Mouse (Mus musculus) adrenal gland (tissue): ENCODE measurements around the gene Suz12.

Source experiments
- intact Hi-C: fragments of 180-260 bp; cut with DNase I; formaldehyde crosslinking; loops from one replicate; pipeline ENCODE4 v1.15.1; 2025

Gene Suz12

GRCm38 (mm10) chr11:80072365-80072764 lies 79.5 kb downstream of the Suz12 start:
- intact Hi-C loops = no loop called here

DNA sequence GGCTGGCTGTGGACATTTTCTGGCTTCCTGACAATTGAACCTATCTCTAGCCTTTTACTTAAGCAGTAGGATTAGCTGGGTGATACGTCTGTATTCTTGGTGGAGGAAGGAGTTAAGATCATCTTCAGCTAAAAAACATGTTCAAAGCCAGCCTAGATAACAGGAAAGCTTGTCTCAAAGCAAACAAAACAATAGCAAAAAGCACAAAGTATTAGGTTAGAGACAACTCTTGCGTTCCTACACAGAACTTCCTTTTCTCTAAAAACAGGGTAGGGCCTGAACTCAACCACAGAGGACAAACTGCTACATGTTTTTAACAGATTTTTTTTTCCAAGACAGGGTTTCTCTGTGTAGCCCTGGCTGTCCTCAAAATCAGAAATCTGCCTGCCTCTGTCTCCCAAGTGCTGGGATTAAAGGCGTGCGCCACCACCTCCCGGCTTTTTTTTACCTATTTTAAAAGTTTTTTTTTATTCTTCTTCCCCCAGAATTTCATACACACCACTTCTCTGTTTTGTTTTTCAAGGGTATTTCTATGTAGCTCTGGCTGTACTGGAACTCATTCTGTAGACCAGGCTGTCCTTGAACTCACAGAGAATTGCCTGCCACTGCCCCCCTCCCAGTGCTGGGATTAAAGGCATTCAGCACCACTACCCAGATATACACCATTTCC lies 82.8 kb downstream of the Suz12 start:
- intact Hi-C loops = no loop called here

DNA sequence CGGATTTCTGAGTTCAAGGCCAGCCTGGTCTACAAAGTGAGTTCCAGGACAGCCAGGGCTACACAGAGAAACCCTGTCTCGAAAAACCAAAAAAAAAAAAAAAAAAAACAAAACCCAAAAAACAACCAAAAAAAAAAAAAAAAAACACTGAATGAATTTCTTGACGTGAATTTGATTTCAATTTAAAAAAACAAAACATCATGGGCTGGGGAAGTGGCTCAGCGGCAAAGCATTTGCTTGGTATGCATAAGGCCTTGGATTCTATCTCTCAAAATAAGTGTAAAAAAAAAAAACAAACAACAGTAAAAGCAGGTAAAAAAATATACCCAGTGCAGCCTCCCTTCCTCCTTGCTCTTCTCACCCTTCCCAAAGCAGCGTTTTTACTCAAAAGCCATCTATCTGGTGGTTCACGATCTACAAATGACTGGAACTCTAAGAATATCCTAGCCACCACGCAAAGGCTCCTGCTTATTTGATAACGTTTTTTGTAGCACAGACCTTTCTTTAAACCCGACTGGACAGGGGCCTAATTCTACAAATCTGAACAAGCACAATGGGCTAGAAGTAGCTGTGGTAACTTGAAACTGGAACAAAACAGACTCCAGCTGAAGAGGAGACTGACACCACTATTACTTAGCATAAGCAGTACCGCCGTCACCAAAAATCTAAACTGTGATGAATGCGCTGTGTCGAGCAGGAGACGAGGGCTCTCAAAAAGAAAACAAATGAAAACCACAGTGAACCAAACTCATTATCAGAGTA lies 85.1 kb downstream of the Suz12 start:
- intact Hi-C loops = no loop called here

- intact Hi-C loops = no loop called here
Observed at GRCm38 (mm10) chr11:80078831-80079230, 85.9 kb downstream of the Suz12 start.

DNA sequence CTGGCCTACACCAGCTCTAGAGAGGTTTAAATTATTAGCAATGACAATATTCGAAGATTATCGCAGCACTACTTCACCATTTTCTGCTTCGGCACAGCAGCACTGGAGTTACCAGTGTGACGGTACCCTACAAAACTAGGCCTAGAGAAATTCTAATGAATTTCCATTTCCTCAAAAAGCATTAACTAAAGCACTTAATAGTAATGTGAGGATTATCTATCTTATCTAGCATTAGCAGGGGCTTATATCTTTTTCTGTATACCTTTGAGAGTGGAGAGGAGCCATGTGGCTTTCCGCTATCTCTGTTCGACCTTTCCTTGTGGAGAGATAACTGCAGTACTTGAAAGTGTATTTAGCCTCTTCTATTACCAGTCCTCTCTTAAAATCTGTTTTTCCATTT lies 86.8 kb downstream of the Suz12 start:
- intact Hi-C loops = loop anchor here (5.0 to 10.0 kb wide), 2 partner anchors 65 to 118 kb away; partner anchors contain the start of gene Tefm

DNA sequence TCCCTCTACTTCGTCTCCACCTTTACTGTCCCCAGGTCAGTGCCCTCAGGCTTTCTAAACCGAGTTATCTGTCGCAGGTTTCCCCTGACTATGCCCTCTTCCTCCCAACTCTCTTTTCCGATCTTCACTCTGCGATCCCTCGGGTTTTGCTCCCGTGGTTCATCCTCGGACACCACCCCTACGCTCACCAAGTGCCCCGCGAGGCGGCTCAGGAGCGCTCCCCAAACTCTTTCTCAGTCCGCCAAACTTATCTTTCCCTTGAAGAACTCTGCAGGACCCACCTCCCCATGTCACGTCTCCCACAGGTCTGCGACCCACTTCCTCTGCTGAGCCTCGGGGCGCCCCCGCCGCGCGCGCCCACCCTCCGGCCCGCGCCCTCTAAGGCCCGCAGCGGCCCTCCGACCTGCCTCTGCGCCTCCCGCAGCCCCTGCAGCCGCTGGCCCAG lies 87.5 kb downstream of the Suz12 start:
- intact Hi-C loops = loop anchor here (5.0 to 10.0 kb wide), 2 partner anchors 64 to 117 kb away; partner anchors contain the start of gene Tefm

DNA sequence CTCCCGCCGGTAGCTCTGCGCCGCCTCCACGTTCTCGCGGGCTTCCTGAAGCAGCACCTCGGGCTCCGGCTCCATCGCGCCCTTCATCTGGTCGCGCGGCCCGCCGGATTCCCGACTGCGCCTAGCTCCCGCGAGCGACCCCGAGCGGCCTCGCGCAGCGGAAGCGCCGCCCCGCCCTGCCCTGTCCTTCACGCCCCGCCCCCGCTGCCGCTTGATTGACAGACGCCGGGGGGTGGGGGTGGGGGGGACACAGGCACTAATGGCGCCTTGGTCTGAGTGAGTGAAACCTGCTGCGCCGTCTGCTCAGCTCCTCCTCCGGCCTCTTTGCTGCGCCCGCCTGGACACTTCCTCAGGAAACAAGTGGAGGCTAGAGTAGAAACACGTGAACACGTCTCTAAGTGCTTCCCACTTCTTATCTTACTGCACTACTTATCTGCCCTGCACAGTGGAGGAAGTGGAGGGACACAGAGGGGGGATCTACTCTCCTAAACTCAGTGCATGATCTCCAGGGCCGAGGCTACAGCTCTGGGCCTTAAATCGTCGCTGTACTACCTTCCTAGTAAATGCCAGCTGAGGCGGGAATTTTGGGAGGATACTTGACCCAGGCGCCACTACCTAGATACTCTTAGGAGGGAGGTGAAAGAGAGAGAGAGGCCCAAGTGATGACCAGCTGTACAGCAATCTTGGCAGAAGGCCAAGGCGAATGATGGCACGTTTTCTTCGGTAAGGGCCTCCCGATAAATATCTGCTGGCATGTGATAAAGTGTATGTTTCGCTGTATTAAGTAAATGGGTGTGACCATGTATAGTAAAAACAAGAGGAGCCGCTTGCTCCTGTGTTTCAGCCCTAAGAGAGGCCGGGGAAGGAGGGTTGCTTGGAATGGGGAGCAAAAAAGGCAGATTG lies 88.2 kb downstream of the Suz12 start, which contains the start of gene Crlf3:
Crlf3 (minus strand) TSS at position 166 of the 903 bp plus-strand sequence.
- intact Hi-C loops = loop anchor here (5.0 to 10.0 kb wide), 2 partner anchors 64 to 116 kb away; partner anchors contain the start of gene Tefm

- intact Hi-C loops = loop anchor here (5.0 to 10.0 kb wide), 2 partner anchors 63 to 115 kb away; partner anchors contain the start of gene Tefm
Observed at GRCm38 (mm10) chr11:80081786-80082319, 88.9 kb downstream of the Suz12 start.
